Mouse (Mus musculus) ES-E14 (cell line): ENCODE measurements around the gene Blnk. TPM values are rescaled to one million over a fixed set of nuclear protein-coding genes. Genes with fewer than 3 reads are reported as not detected.

ENCODE experiments used
- DNase-seq: peaks from one replicate; pipeline ENCODE4 v3.0.0-alpha.2; 2013; ENCODE audit warnings: low read depth, low spot score
- H3K27ac ChIP-seq: 2 replicates; pipeline ENCODE4 v1.5.1; 2012; ENCODE audit warnings: low read depth, mild to moderate bottlenecking, low read length, moderate library complexity, mixed read lengths; ENCODE audit not compliant: poor library complexity, insufficient read depth, severe bottlenecking
- H3K36me3 ChIP-seq: 2 replicates; pipeline ENCODE4 v1.6.1; 2012; ENCODE audit warnings: mild to moderate bottlenecking, low read length, moderate library complexity, mixed read lengths; ENCODE audit not compliant: control insufficient read depth, poor library complexity, insufficient read depth, severe bottlenecking
- H3K4me1 ChIP-seq, 2 experiments: fragments of 150-350 bp in 1 of 2; sonication (generic) in 1 of 2; 2 replicates each; pipeline ENCODE4 v1.6.1; 2012; ENCODE audit warnings: low read length in 2 of 2, mild to moderate bottlenecking in 1 of 2, mixed read lengths in 1 of 2; ENCODE audit not compliant: control insufficient read depth in 2 of 2, insufficient read depth in 2 of 2, poor library complexity in 1 of 2
- H3K4me3 ChIP-seq, 2 experiments: fragments of 150-350 bp in 1 of 2; sonication (generic) in 1 of 2; 2 replicates each; pipeline ENCODE4 v1.5.1; 2012; ENCODE audit warnings: low read length in 2 of 2, low read depth in 1 of 2, mild to moderate bottlenecking in 1 of 2, mixed read lengths in 1 of 2; ENCODE audit not compliant: insufficient read depth in 1 of 2, poor library complexity in 1 of 2, severe bottlenecking in 1 of 2
- H3K9ac ChIP-seq: 2 replicates; pipeline ENCODE4 v1.6.1; 2012; ENCODE audit warnings: low read depth, mild to moderate bottlenecking, low read length, mixed read lengths; ENCODE audit not compliant: poor library complexity, insufficient read depth, severe bottlenecking
- H3K9me3 ChIP-seq: fragments of 150-350 bp; sonication (generic); 2 replicates; pipeline ENCODE4 v1.6.1; 2012; ENCODE audit warnings: low read depth, mild to moderate bottlenecking, low read length; ENCODE audit not compliant: control insufficient read depth, insufficient read depth
- CHD2 ChIP-seq: IDR thresholded peaks from 2 replicates; pipeline ENCODE4 v1.6.1; 2014; ENCODE audit warnings: mild to moderate bottlenecking, low read depth, low read length, inconsistent platforms
- HCFC1 ChIP-seq: IDR thresholded peaks from 2 replicates; pipeline ENCODE4 v1.6.1; 2012; ENCODE audit warnings: low read length, inconsistent platforms, borderline replicate concordance; ENCODE audit not compliant: insufficient read depth
- MAFK ChIP-seq: IDR thresholded peaks from 2 replicates; pipeline ENCODE4 v1.6.1; 2014; ENCODE audit warnings: mild to moderate bottlenecking, low read depth, low read length, inconsistent platforms; ENCODE audit not compliant: insufficient read depth
- ZC3H11A ChIP-seq: IDR thresholded peaks from 2 replicates; pipeline ENCODE4 v1.6.1; 2012; ENCODE audit warnings: low read depth, mild to moderate bottlenecking, inconsistent platforms, low read length, borderline replicate concordance
- ZNF384 ChIP-seq: IDR thresholded peaks from 2 replicates; pipeline ENCODE4 v1.6.1; 2012; ENCODE audit warnings: low read depth, low read length, inconsistent platforms
- in situ Hi-C, 2 experiments: fragments of 600-800 bp; cut with MboI; formaldehyde crosslinking; loops; one replicate each; pipeline ENCODE4 v1.15.1; 2025; ENCODE audit warnings: low sequenced_read_pairs in 2 of 2, inconsistent platforms in 1 of 2; ENCODE audit not compliant: unreplicated experiment in 2 of 2
- total RNA-seq: library from RNA; depleted of rRNA; stranded (reverse); fragments of 300-350 nt; gene quantifications from 2 replicates; pipeline ENCODE4 v1.2.3, GENCODE M21; 2012

The Blnk gene
- total RNA-seq, 1 experiment, result 1.7 TPM

GRCm38 (mm10) chr19:40931581-40932369 lies 62.6 kb downstream of the Blnk start:
- H3K27ac ChIP-seq, result no peak overlapping the region
- no peak overlapping the region for H3K9ac ChIP-seq
- no peaks in the 10 kb centered on the region for H3K9me3 ChIP-seq
- H3K4me1 ChIP-seq, result peaks cover 0 to 5% of the 10 kb centered on the region in 2 experiments; a peak in 1 of 4 replicates
- H3K4me3 ChIP-seq, result no peak overlapping the region
- no peak for DNase-seq
- in situ Hi-C loops, result no loop called here
- H3K36me3 ChIP-seq, result no peaks in the 10 kb centered on the region
- TF ChIP-seq MAFK (no peak), ZNF384 (no peak), CHD2 (no peak), ZC3H11A (no peak), HCFC1 (no peak)

- no peak for DNase-seq
These were observed 99.0 kb downstream of the Blnk start for GRCm38 (mm10) chr19:40895393-40895703.

GRCm38 (mm10) chr19:40894519-40895392 lies 99.6 kb downstream of the Blnk start, which contains the start of gene Zfp518a:
Gene Zfp518a, plus strand, starts transcription at chr19:40894705.
- Histone ChIP-seq H3K9ac (peak within 1 kb of the TSS; percentile 97), H3K4me1 (no peaks in the 10 kb centered on the region), H3K36me3 (no peaks in the 10 kb centered on the region; the same call in 1 of the 2 replicates), H3K9me3 (no peaks in the 10 kb centered on the region), H3K27ac (peak within 1 kb of the TSS; percentile 94), H3K4me3 (peak within 1 kb of the TSS; percentile 88 to 91)
- DNase-seq, result peak; percentile 77
- in situ Hi-C loops, result no loop called here
- TF ChIP-seq MAFK, result no peak
- no peak for TF ChIP-seq ZNF384
- TF ChIP-seq CHD2, result 0 out of 2 replicates have a peak, but pooled peaks have one; percentile 47
- TF ChIP-seq ZC3H11A, result no peak
- peak; percentile 47 for TF ChIP-seq HCFC1

More at GRCm38 (mm10) chr19:40895393-40895703, 99.0 kb downstream of the Blnk start:
- Histone ChIP-seq H3K36me3 (no peaks in the 10 kb centered on the region; the same call in 1 of the 2 replicates), H3K9ac (peak overlapping the region; percentile 97), H3K27ac (peak overlapping the region; percentile 94), H3K4me1 (no peaks in the 10 kb centered on the region), H3K4me3 (peak overlapping the region; percentile 88 to 91), H3K9me3 (no peaks in the 10 kb centered on the region)
- TF ChIP-seq CHD2 (0 out of 2 replicates have a peak, but pooled peaks have one; percentile 16), MAFK (no peak), ZNF384 (peak; percentile 90)
- in situ Hi-C loops, result no loop called here

- no peaks in the 10 kb centered on the region for H3K9me3 ChIP-seq
- TF ChIP-seq HCFC1, result no peak
- 0 out of 2 replicates have a peak, but pooled peaks have one; percentile 19 for TF ChIP-seq ZC3H11A
- no peak for TF ChIP-seq MAFK
- TF ChIP-seq ZNF384, result no peak; the same call in 1 of the 2 replicates
- no peak for TF ChIP-seq CHD2
- no peaks in the 10 kb centered on the region for H3K4me1 ChIP-seq
- no peaks in the 10 kb centered on the region; the same call in 1 of the 2 replicates for H3K36me3 ChIP-seq
- no peak for DNase-seq
- H3K27ac ChIP-seq, result peak overlapping the region; percentile 94
- H3K9ac ChIP-seq, result peak overlapping the region; percentile 97
- peak overlapping the region; percentile 88 to 91 for H3K4me3 ChIP-seq
- in situ Hi-C loops, result no loop called here
These were observed 100.2 kb downstream of the Blnk start for GRCm38 (mm10) chr19:40894071-40894506.
